Mouse (Mus musculus) naive thymus-derived CD4-positive, alpha-beta T cell, adult 2 months (primary cell): Measurements from ENCODE around the gene Gle1.
A peak's percentile ranks its signal among the peaks of the same experiment; 100 is the strongest.
"Not testable (repeated sequence)": the region's sequence is repeated elsewhere in the genome, so short reads cannot be mapped to it uniquely, and the experiment has no call there.

ENCODE experiments used
- DNase-seq: peaks from one replicate; pipeline ENCODE4 v3.0.0-alpha.2; 2011; ENCODE audit warnings: low read depth

The Gle1 gene

DNA sequence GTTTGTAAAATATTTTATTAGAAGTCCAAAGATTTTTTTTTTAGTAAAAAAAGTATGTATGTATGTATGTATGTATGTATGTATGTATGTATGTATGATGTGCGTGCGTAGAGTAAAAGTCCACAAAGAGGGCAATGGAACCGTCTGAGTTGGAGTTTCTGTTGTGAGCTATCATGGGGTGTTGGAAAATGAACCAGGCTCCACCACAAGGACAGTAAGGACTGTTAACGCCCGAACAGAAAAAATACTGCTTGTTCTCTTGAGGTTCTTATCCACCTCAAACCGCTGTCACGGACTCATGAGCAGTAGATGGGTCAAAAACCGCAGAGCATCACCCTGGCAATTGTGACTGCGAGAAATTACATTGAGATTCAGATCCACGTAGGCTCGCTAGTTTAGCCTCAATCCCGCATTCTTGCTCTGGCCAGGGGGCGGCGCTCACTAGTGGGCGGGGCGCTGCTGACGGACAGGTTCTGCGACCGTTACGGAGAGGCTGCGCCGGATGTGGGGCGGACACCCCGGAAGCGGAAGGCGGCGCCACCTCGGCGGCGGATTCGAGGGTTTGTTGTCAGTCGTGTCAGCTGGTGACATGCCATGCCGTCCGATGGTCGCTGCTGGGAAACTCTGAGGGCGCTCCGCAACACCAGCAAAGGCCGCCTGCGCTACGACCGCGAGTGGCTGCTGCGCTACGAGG, at the start of gene Gle1:
Gene Gle1, plus strand, starts transcription at position 521 of the 694 bp plus-strand sequence.
- peak; percentile 96 for DNase-seq

DNA sequence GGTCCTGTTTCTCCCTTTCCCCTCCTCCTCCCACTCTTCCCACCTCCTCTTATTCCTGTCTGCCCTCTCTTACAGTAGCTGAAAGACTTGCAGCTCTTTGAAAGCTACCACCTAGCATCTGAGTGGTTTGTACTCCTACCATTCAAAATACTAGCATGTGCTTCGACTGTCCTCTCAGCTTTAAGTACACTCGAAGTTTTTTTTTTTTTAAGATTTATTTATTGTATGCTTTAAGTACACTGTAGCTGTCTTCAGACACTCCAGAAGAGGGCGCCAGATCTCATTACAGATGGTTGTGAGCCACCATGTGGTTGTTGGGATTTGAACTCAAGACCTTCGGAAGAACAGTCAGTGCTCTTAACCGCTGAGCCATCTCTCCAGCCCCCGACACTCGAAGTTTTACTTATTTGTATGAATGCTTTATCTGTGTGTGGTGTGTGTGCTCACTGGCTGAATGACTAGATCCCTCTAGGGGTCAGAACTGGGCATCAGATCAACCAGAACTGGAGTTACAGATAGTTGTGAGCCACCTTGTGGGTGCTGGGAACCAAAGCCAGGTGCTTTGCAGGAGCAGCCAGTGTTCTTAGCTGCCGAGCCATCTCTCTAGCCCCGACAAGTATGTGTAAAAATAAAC, 48.5 kb upstream of the Gle1 start:
- DNase-seq, result not testable (repeated sequence)

- peak; percentile 99 for DNase-seq
Measured at GRCm38 (mm10) chr2:29889066-29889944, 45.9 kb upstream of the Gle1 start, which contains the start of gene Odf2. TSS of gene Odf2 (plus strand) at chr2:29889221.

DNA sequence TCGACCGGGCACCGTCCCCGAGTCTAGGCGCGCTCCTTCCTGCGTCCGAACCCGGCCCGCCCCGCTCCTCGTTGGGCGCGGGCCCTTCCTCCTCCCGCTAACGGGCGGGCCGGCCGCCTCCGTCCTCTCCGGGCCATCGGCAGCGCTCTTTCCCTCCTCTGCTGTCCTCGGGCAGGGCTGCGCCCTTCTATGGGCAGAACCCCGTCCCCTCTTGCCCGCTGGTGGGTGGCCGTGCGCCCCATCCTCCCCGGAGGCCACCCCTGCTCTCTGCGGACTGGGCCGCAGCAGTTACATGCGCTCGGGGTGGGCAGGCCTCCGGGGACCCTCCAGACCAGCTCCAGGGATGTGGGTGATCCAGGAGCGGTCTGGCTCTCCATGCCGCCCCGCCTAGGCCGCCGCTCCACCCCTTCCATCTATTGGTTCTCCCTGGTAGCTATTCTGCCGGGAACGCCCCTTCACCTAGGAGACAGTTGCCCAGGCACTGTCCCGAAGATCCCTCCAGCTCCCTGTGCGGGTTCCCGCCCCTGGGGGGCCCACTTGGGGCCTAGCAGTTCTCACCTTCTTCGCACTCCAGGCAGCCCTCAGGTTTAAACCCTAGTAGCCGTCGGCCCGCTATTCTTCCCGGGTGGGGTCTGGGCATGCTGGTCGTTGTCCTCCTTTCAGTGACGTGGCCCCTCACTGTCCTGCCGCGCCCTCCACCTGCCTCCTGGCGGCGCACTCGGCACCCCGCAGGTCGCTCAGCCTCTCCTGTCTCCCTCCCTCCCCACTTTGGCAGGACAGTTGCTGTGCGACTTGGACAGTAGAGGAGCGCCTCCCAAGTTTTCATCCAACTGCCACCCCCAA, 45.0 kb upstream of the Gle1 start:
- DNase-seq, result peak; percentile 59

- DNase-seq, result no peak
Measured at GRCm38 (mm10) chr2:29891773-29892172, 43.5 kb upstream of the Gle1 start.

DNA sequence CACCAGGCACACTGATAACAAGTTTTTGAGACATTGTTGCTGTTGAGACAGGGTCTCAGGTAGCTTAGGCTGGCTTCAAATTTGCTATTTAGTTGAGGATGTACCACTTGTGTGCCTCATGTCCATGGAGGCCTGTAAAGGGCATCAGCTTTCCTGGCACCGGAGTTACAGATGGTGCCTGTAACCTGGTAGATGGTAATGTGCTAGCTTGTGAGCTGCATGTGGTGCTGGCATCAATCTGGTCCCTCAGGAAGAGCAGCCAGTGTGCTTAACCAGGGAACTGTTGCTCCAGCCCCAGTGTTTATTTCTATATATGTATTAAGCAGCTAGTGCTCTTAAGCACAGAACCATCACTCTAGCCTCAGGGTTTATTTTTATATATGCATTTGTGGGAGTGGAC, 39.2 kb upstream of the Gle1 start:
- DNase-seq, result no peak

GRCm38 (mm10) chr2:29897366-29897765, 37.9 kb upstream of the Gle1 start:
- DNase-seq, result no peak

DNA sequence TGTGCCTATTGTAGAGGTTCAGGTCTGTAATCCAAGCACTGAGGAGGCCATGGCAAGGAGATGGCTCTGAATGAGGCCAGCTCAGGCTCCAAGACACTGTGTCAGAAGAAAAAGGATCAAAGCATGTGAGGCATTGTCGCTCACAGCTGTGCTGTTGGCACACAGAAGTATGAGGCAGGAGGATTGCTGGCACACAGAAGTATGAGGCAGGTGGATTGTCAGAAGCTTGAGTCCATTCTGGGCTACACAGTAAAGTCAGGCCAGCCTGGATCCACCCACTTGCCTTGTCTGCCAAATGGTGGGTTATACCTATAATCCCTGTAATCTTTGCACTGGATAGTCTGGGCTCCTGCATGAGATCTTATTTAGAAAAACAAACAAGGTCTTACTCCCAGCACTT, 37.1 kb upstream of the Gle1 start:
- DNase-seq, result no peak

- DNase-seq, result no peak
Measured at GRCm38 (mm10) chr2:29902194-29902593, 33.0 kb upstream of the Gle1 start.

GRCm38 (mm10) chr2:29908171-29908570, 27.1 kb upstream of the Gle1 start:
- not testable (repeated sequence) for DNase-seq

DNA sequence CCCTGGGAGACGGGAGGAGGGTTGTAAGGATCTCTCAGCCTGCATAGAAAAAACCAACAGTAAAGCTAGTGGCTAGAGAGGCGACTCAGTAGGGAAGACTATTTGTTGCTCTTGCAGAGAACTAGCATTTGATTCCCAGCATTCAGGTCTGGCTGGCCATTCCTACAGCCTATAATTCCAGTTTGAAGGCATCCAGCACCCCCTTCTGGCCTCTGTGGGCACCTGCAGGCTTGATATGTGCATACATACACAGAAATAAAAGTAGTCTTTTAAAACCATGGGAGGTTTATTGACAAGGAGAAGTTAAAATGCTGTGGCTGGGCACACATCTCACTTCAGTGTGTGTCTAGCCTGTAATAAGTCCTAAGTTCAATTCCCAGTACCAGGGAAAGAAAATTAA, 25.2 kb upstream of the Gle1 start:
- DNase-seq, result no peak

GRCm38 (mm10) chr2:29917621-29918020, 17.6 kb upstream of the Gle1 start:
- no peak for DNase-seq

GRCm38 (mm10) chr2:29922011-29922410, 13.2 kb upstream of the Gle1 start:
- DNase-seq, result no peak

DNA sequence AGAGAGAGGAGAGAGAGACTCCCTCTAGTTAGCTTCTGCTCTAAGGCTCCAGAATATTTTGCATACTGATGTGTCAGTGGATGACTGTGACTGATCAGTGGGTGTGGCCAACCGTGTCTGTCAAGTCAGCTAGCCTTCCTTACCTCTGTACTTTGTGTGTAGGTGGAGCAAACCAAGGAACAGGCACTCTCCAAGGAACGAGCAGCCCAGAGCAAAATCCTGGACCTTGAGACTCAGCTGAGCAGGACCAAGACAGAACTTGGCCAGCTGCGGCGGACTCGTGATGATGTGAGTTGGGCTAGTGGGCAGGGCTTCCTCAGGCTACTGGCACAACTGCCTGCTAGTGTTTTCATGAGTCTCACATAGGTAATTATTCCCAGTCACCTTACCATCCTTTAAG, 8.7 kb upstream of the Gle1 start:
- no peak for DNase-seq

GRCm38 (mm10) chr2:29930506-29930905, 4.7 kb upstream of the Gle1 start:
- DNase-seq, result no peak

GRCm38 (mm10) chr2:29931194-29931593, 4.0 kb upstream of the Gle1 start:
- no peak for DNase-seq

- DNase-seq, result no peak
Measured at GRCm38 (mm10) chr2:29940073-29940472, 4.8 kb downstream of the Gle1 start.

DNA sequence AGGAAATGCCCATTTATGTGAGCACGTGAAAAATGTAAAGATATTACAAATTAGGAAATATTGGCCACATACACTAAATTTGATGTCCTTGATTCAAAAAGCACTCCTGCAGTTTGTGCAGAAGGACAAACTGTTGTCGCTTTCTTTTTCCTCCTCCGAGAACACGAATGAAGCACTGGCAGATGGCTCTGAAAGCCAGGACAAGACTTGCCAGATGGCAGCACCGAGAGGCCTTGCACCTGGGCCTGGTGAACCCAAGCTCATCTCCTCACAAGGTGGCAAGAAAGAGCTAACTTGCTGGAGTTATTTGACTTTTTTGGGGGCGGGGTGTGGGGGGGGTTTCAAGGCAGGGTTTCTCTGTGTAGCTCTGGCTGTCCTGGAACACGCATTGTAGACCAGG, 5.6 kb downstream of the Gle1 start:
- no peak for DNase-seq

DNA sequence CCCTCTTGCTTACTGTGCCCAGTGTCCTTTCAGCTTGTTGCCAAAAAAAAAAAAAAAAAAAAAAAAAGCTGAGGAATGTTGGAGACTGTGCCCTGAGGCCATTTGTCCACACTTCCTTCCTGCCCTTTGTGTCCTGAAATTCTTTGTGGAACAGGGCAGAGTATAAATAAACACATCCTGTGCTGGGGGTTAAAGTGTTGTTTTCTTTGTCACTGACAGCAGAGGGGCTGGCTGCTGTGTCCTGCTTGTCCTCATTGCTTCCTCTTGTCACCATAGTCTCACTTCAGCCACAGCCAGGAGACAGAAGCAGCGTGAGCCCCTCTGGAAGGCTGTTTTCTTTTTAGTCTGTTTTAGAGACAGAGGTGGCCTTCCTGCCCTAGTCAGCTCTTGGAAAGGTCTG, 9.5 kb downstream of the Gle1 start:
- DNase-seq, result no peak

DNA sequence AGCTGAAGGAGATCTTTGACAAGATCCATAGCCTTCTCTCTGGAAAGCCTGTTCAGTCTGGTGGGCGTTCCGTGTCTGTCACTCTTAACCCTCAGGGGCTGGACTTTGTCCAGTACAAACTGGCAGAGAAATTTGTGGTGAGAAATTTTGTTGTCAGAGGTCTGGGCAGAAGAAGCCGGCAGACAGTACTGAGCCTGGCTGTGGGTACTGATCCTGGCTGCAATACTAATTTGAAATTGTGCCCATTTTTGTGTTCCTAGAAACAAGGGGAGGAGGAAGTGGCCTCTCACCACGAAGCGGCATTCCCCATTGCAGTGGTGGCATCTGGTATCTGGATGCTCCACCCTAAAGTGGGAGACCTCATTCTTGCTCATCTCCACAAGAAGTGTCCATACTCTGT, 13.7 kb downstream of the Gle1 start:
- no peak for DNase-seq

DNA sequence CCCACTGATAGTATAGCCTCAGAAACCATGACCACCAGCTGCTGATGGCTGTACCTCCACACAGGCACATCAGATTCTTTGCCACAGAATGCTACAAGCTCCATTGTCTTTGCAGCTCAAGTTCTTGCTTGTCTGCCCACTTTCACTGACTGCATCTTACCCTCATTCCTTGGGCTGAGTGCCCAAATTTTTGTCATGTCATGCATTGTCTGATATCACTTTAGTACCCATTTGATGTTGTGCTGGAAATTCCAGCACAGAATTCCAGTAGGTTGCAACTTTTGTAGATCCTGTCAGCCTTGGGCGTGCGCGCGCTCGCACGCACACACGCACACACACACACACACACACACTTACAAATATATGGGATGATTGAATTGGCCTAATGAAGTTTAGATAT, 26.0 kb downstream of the Gle1 start:
- DNase-seq, result no peak
